Mouse (Mus musculus) neural tube, embryonic 11.5 days (tissue): Measurements from ENCODE around the gene Apoc2. TPM values are rescaled to one million over a fixed set of nuclear protein-coding genes. Genes with fewer than 3 reads are reported as not detected.

Experiments used
- ATAC-seq: fragments of 200-750 bp; cut with Nextera tagmentation; 2 replicates; pipeline ENCODE4 v1.8.0; 2017; ENCODE audit warnings: moderate number of reproducible peaks, mild to moderate bottlenecking, moderate TSS enrichment, moderate library complexity; ENCODE audit not compliant: insufficient read depth, low FRiP score, low TSS enrichment
- DNase-seq: peaks from one replicate; pipeline ENCODE4 v3.0.0-alpha.2; 2015; ENCODE audit warnings: low spot score
- H3K27ac ChIP-seq: fragments of 300-500 bp; sonication (generic); 2 replicates; pipeline ENCODE4 v1.5.1; 2014; ENCODE audit warnings: low read depth, mild to moderate bottlenecking, low read length
- H3K27me3 ChIP-seq: fragments of 300-500 bp; sonication (generic); 2 replicates; pipeline ENCODE4 v1.6.1; 2014; ENCODE audit warnings: mild to moderate bottlenecking, low read length, mixed read lengths; ENCODE audit not compliant: control insufficient read depth, insufficient read depth
- H3K36me3 ChIP-seq: fragments of 300-500 bp; sonication (generic); 2 replicates; pipeline ENCODE4 v1.6.1; 2014; ENCODE audit warnings: mild to moderate bottlenecking, low read length, moderate library complexity, mixed read lengths; ENCODE audit not compliant: control insufficient read depth, insufficient read depth
- H3K4me1 ChIP-seq: fragments of 300-500 bp; sonication (generic); 2 replicates; pipeline ENCODE4 v1.6.1; 2014; ENCODE audit warnings: low read length, mixed read lengths; ENCODE audit not compliant: control insufficient read depth, insufficient read depth
- H3K4me2 ChIP-seq: fragments of 300-500 bp; sonication (generic); 2 replicates; pipeline ENCODE4 v1.6.1; 2014; ENCODE audit warnings: low read depth, mild to moderate bottlenecking, moderate library complexity
- H3K4me3 ChIP-seq: fragments of 300-500 bp; sonication (generic); 2 replicates; pipeline ENCODE4 v1.5.1; 2014; ENCODE audit warnings: low read depth, low read length
- H3K9ac ChIP-seq: fragments of 300-500 bp; sonication (generic); 2 replicates; pipeline ENCODE4 v1.6.1; 2014; ENCODE audit warnings: mild to moderate bottlenecking, low read length
- H3K9me3 ChIP-seq: fragments of 300-500 bp; sonication (generic); 2 replicates; pipeline ENCODE4 v1.6.1; 2016; ENCODE audit warnings: low read length; ENCODE audit not compliant: control insufficient read depth
- WGBS: fragments of 180-500 bp; shearing (Covaris S2); extraction: QIAGEN DNeasy Blood & Tissue Kit; methylation state at CpG from one replicate; pipeline ENCODE4 v1.1.7; 2014; 5-methylcytosine and 5-hydroxymethylcytosine counted together
- polyA plus RNA-seq: library from polyadenylated mRNA; unstranded; fragments of >200 nt; fragmentation: Nextera tagmentation; extraction: Ambion mirVana; gene quantifications from 2 replicates; pipeline ENCODE4 v1.2.1, GENCODE M21; 2014

Gene Apoc2
- polyA plus RNA-seq, 1 experiment from 2014 or later: 0.45 TPM

- ATAC-seq: no peak
- Histone ChIP-seq H3K4me3 (no peak overlapping the region), H3K27ac (no peak overlapping the region), H3K9ac (no peak overlapping the region), H3K4me2 (no peak overlapping the region), H3K9me3 (no peaks in the 10 kb centered on the region), H3K4me1 (no peaks in the 10 kb centered on the region), H3K27me3 (no peaks in the 10 kb centered on the region), H3K36me3 (peaks cover 28% of the 10 kb centered on the region)
- no peak for DNase-seq
- 87% methylated on average over 17 of the region's 17 CpGs for WGBS
Measured at GRCm38 (mm10) chr7:19633197-19633596, 44.5 kb downstream of the Apoc2 start.

GRCm38 (mm10) chr7:19632720-19633119 is 45.0 kb downstream of the Apoc2 start:
- Histone ChIP-seq H3K27ac (no peak overlapping the region), H3K9ac (no peak overlapping the region), H3K27me3 (no peaks in the 10 kb centered on the region), H3K4me3 (no peak overlapping the region), H3K9me3 (no peaks in the 10 kb centered on the region), H3K4me2 (no peak overlapping the region), H3K36me3 (peaks cover 25% of the 10 kb centered on the region), H3K4me1 (no peaks in the 10 kb centered on the region)
- ATAC-seq: no peak
- no peak for DNase-seq

GRCm38 (mm10) chr7:19632275-19632674 is 45.5 kb downstream of the Apoc2 start:
- H3K9me3 ChIP-seq: no peaks in the 10 kb centered on the region
- H3K4me1 ChIP-seq: no peaks in the 10 kb centered on the region
- H3K27me3 ChIP-seq: no peaks in the 10 kb centered on the region
- ATAC-seq (no peak), DNase-seq (no peak)
- H3K4me2 ChIP-seq: no peak overlapping the region
- no peak overlapping the region for H3K4me3 ChIP-seq
- peaks cover 21% of the 10 kb centered on the region for H3K36me3 ChIP-seq
- no peak overlapping the region for H3K9ac ChIP-seq
- no peak overlapping the region for H3K27ac ChIP-seq

- Histone ChIP-seq H3K4me3 (peak within 1 kb of the TSS; percentile 73), H3K27ac (no peak within 1 kb of the TSS), H3K9ac (peak within 1 kb of the TSS; percentile 42), H3K9me3 (no peaks in the 10 kb centered on the region), H3K4me2 (peak within 1 kb of the TSS; percentile 91), H3K36me3 (peaks cover 10% of the 10 kb centered on the region), H3K4me1 (no peaks in the 10 kb centered on the region), H3K27me3 (no peaks in the 10 kb centered on the region)
- 1% methylated on average over 25 of the region's 41 CpGs for WGBS
- DNase-seq (peak; percentile 91), ATAC-seq (peak; percentile 75)
Measured at GRCm38 (mm10) chr7:19629361-19629734, 48.4 kb downstream of the Apoc2 start, which contains the start of gene Relb. TSS of gene Relb (minus strand) at chr7:19629438.

- H3K4me3 ChIP-seq: peak overlapping the region; percentile 73
- H3K27ac ChIP-seq: no peak overlapping the region
- no peaks in the 10 kb centered on the region for H3K4me1 ChIP-seq
- peak; percentile 86 for ATAC-seq
- WGBS: under 1% methylated on average over 51 of the region's 57 CpGs
- no peaks in the 10 kb centered on the region for H3K27me3 ChIP-seq
- DNase-seq: peak; percentile 87
- peaks cover 7% of the 10 kb centered on the region for H3K36me3 ChIP-seq
- H3K9me3 ChIP-seq: no peaks in the 10 kb centered on the region
- peak overlapping the region; percentile 91 for H3K4me2 ChIP-seq
- peak overlapping the region; percentile 42 for H3K9ac ChIP-seq
Measured at GRCm38 (mm10) chr7:19628536-19629360, 49.0 kb downstream of the Apoc2 start.

- Histone ChIP-seq H3K4me1 (no peaks in the 10 kb centered on the region), H3K4me3 (peak overlapping the region; percentile 73), H3K36me3 (0 out of 2 replicates have a peak, but pooled peaks cover 2% of the 10 kb centered on the region), H3K9ac (no peak overlapping the region), H3K9me3 (no peaks in the 10 kb centered on the region), H3K4me2 (peak overlapping the region; percentile 91), H3K27ac (no peak overlapping the region), H3K27me3 (no peaks in the 10 kb centered on the region)
- 14% methylated on average over 17 of the region's 17 CpGs for WGBS
- no peak for DNase-seq
- no peak for ATAC-seq
Measured at GRCm38 (mm10) chr7:19628192-19628535, 49.6 kb downstream of the Apoc2 start.

GRCm38 (mm10) chr7:19627721-19628120 is 50.0 kb downstream of the Apoc2 start:
- whole genome bisulfite sequencing: 59% methylated on average over 3 of the region's 3 CpGs
- ATAC-seq (no peak), DNase-seq (no peak)
- H3K9me3 ChIP-seq: no peaks in the 10 kb centered on the region
- H3K9ac ChIP-seq: no peak overlapping the region
- no peak overlapping the region for H3K4me3 ChIP-seq
- 0 out of 2 replicates have a peak, but pooled peaks cover under 1% of the 10 kb centered on the region for H3K36me3 ChIP-seq
- no peak overlapping the region for H3K27ac ChIP-seq
- peak overlapping the region; percentile 91; the same call in 1 of the 2 replicates for H3K4me2 ChIP-seq
- no peaks in the 10 kb centered on the region for H3K4me1 ChIP-seq
- no peaks in the 10 kb centered on the region for H3K27me3 ChIP-seq

GRCm38 (mm10) chr7:19623433-19623832 is 54.3 kb downstream of the Apoc2 start:
- Histone ChIP-seq H3K36me3 (no peaks in the 10 kb centered on the region), H3K4me1 (0 out of 2 replicates have a peak, but pooled peaks cover 4% of the 10 kb centered on the region), H3K4me2 (no peak overlapping the region), H3K27ac (no peak overlapping the region), H3K9me3 (no peaks in the 10 kb centered on the region), H3K4me3 (no peak overlapping the region), H3K27me3 (peaks cover 3% of the 10 kb centered on the region; the same call in 1 of the 2 replicates), H3K9ac (no peak overlapping the region)
- DNase-seq: no peak
- ATAC-seq: no peak
- WGBS: 72% methylated on average over 2 of the region's 2 CpGs

GRCm38 (mm10) chr7:19622241-19622640 is 55.5 kb downstream of the Apoc2 start:
- Histone ChIP-seq H3K36me3 (no peaks in the 10 kb centered on the region), H3K9ac (no peak overlapping the region), H3K27ac (no peak overlapping the region), H3K4me2 (no peak overlapping the region), H3K27me3 (peaks cover 3% of the 10 kb centered on the region; the same call in 1 of the 2 replicates), H3K4me1 (0 out of 2 replicates have a peak, but pooled peaks cover 4% of the 10 kb centered on the region), H3K4me3 (no peak overlapping the region), H3K9me3 (no peaks in the 10 kb centered on the region)
- DNase-seq: no peak
- ATAC-seq: no peak
- 30% methylated on average over 6 of the region's 6 CpGs for WGBS
